Mouse (Mus musculus) thymus, adult 2 months (tissue): ENCODE data around the gene Ly6g6c. TPM values are rescaled to one million over a fixed set of nuclear protein-coding genes. Genes with fewer than 3 reads are reported as not detected.

Source experiments
- DNase-seq: peaks from one replicate; pipeline ENCODE4 v3.0.0; 2021
- H3K27ac ChIP-seq: fragments of 200-500 bp; 2 replicates; pipeline ENCODE4 v1.5.1; 2012; ENCODE audit warnings: low read length, control low read depth; ENCODE audit not compliant: control insufficient read depth, insufficient read depth
- H3K27me3 ChIP-seq: fragments of 200-500 bp; 2 replicates; pipeline ENCODE4 v1.6.1; 2012; ENCODE audit warnings: mild to moderate bottlenecking, low read length, moderate library complexity, mixed read lengths; ENCODE audit not compliant: control insufficient read depth, insufficient read depth
- H3K36me3 ChIP-seq: fragments of 200-500 bp; 2 replicates; pipeline ENCODE4 v1.6.1; 2012; ENCODE audit warnings: mild to moderate bottlenecking, low read length, moderate library complexity; ENCODE audit not compliant: control insufficient read depth, insufficient read depth
- H3K4me1 ChIP-seq: fragments of 200-500 bp; replicated peaks from 2 replicates; pipeline ENCODE4 v1.6.1; 2012; ENCODE audit warnings: low read length; ENCODE audit not compliant: control insufficient read depth, insufficient read depth
- H3K4me3 ChIP-seq: fragments of 200-500 bp; 2 replicates; pipeline ENCODE4 v1.5.1; 2012; ENCODE audit warnings: mild to moderate bottlenecking, low read length, control low read depth, moderate library complexity; ENCODE audit not compliant: control insufficient read depth, insufficient read depth
- CTCF ChIP-seq: fragments of 200-500 bp; IDR thresholded peaks from 2 replicates; pipeline ENCODE4 v1.5.1; 2012; ENCODE audit warnings: mild to moderate bottlenecking, control low read depth, low read length, moderate library complexity, borderline replicate concordance; ENCODE audit not compliant: control insufficient read depth, poor library complexity, insufficient read depth; ENCODE audit errors: extremely low read depth
- POLR2A ChIP-seq: fragments of 200-500 bp; IDR thresholded peaks from 2 replicates; pipeline ENCODE4 v1.6.1; 2012; ENCODE audit warnings: mild to moderate bottlenecking, low read length, control low read depth, moderate library complexity; ENCODE audit not compliant: control insufficient read depth, poor library complexity, insufficient read depth; ENCODE audit errors: extremely low read depth
- WGBS: fragments of 180-500 bp; shearing (Covaris S2); methylation state at CpG from one replicate; pipeline ENCODE4 v1.1.7; 2018; 5-methylcytosine and 5-hydroxymethylcytosine counted together
- polyA plus RNA-seq: library from polyadenylated mRNA; depleted of rRNA; stranded (reverse); fragments of >200 nt; gene quantifications from 2 replicates; pipeline ENCODE4 v1.2.3, GENCODE M21; 2012

Gene Ly6g6c
- polyA plus RNA-seq, 1 experiment, result 5.0 TPM

- no peaks in the 10 kb centered on the region for H3K36me3 ChIP-seq
- 77% methylated on average over 7 of the region's 7 CpGs for WGBS
- no peak for DNase-seq
- H3K4me3 ChIP-seq, result no peak overlapping the region
- TF ChIP-seq CTCF (no peak), POLR2A (no peak)
- peaks cover 31% of the 10 kb centered on the region for H3K4me1 ChIP-seq
- H3K27me3 ChIP-seq, result no peaks in the 10 kb centered on the region
- H3K27ac ChIP-seq, result no peak overlapping the region
Observed at GRCm38 (mm10) chr17:35044904-35045806, 20.0 kb upstream of the Ly6g6c start.

- 3% methylated on average over 48 of the region's 48 CpGs for WGBS
- Histone ChIP-seq H3K36me3 (no peaks in the 10 kb centered on the region), H3K27me3 (no peaks in the 10 kb centered on the region), H3K27ac (peak overlapping the region; percentile 6; the same call in 1 of the 2 replicates), H3K4me3 (peak overlapping the region; percentile 54), H3K4me1 (peaks cover 31% of the 10 kb centered on the region)
- TF ChIP-seq CTCF (no peak), POLR2A (no peak)
- no peak for DNase-seq
Observed at GRCm38 (mm10) chr17:35045807-35046680, 19.1 kb upstream of the Ly6g6c start.

GRCm38 (mm10) chr17:35046681-35047455, 18.3 kb upstream of the Ly6g6c start, which contains the start of gene Msh5:
Gene Msh5 (minus strand): TSS chr17:35046745.
- peak; percentile 97 for DNase-seq

GRCm38 (mm10) chr17:35047688-35048087, 17.5 kb upstream of the Ly6g6c start:
- Histone ChIP-seq H3K27me3 (no peaks in the 10 kb centered on the region), H3K27ac (peak overlapping the region; percentile 100), H3K36me3 (peaks cover 3% of the 10 kb centered on the region), H3K4me3 (no peak overlapping the region), H3K4me1 (peaks cover 40% of the 10 kb centered on the region)
- no peak for TF ChIP-seq POLR2A
- TF ChIP-seq CTCF, result no peak
- WGBS, result 20% methylated on average over 1 of the region's 1 CpGs
- DNase-seq, result no peak

More at GRCm38 (mm10) chr17:35046681-35047455, 18.3 kb upstream of the Ly6g6c start, which contains the start of gene Msh5:
- no peaks in the 10 kb centered on the region for H3K27me3 ChIP-seq
- peak within 1 kb of the TSS; percentile 100 for H3K27ac ChIP-seq
- H3K4me1 ChIP-seq, result peaks cover 32% of the 10 kb centered on the region
- TF ChIP-seq POLR2A (no peak; the same call in none of the 2 replicates), CTCF (no peak)
- H3K36me3 ChIP-seq, result no peaks in the 10 kb centered on the region
- peak within 1 kb of the TSS; percentile 54 for H3K4me3 ChIP-seq
- 2% methylated on average over 33 of the region's 33 CpGs for WGBS

DNA sequence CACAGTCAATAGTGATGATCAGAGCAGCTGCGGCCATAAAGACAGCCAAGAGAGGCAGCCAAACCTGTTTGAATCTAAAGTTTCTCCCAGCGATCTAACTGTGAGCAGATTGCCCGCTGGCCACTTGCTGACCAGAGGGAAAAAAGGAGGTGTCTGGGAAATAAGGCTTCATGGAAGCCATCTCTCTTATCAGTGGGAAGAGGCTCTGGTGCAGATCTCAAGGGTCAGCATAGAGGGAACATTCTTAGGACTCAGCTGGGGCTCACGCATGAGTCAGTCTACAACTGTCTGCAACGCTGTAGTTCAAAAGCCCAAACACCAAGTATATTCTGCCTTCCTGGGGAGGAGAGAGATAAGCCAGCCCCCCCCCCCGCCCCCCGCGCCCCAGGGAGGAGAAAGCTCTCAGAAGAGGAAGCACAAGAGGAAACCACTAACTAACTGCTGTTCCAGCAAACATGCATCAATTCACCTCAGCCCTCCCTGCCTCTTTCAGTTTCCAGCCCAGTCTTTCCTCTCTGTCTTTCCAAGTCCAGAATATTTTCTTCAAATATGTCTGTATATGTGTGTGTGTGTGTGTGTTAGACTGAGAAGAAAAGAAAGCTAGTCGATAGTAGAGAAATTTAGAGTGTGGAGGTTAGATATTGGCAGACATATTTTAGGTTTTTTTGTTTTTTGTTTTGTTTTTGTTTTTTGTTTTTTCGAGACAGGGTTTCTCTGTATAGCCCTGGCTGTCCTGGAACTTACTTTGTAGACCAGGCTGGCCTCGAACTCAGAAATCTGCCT, 16.8 kb upstream of the Ly6g6c start:
- no peak for TF ChIP-seq POLR2A
- no peak for TF ChIP-seq CTCF
- H3K27me3 ChIP-seq, result no peaks in the 10 kb centered on the region
- H3K4me1 ChIP-seq, result peaks cover 44% of the 10 kb centered on the region
- WGBS, result 2% methylated on average over 11 of the region's 11 CpGs
- peak; percentile 56 for DNase-seq
- H3K36me3 ChIP-seq, result peaks cover 10% of the 10 kb centered on the region
- H3K27ac ChIP-seq, result peak overlapping the region; percentile 100
- peak overlapping the region; percentile 25 for H3K4me3 ChIP-seq
